Mouse (Mus musculus): ENCODE results near the gene Gm10097. TPM values are rescaled to one million over a fixed set of nuclear protein-coding genes. Genes with fewer than 3 reads are reported as not detected.

Gm10097 gene
- total RNA-seq, 1 experiment: not detected

- no peaks in the 10 kb centered on the region for H3K4me1 ChIP-seq (ENCODE audit: control insufficient read depth in 2 of 2, insufficient read depth in 2 of 2, low read length in 2 of 2, poor library complexity in 1 of 2)
- H3K9ac ChIP-seq (ENCODE audit: insufficient read depth, low read depth, low read length, poor library complexity, severe bottlenecking): no peak overlapping the region
- in situ Hi-C loops (cut with MboI; ENCODE audit: low sequenced_read_pairs in 2 of 2, unreplicated experiment in 2 of 2): no loop called here
- no peaks in the 10 kb centered on the region for H3K36me3 ChIP-seq (ENCODE audit: control insufficient read depth, insufficient read depth, low read length, poor library complexity, severe bottlenecking)
- TF ChIP-seq ZNF384 (IDR thresholded peaks at IDR 0.05; ENCODE audit: low read depth, low read length) (no peak), MAFK (IDR thresholded peaks at IDR 0.05; ENCODE audit: insufficient read depth, low read depth, low read length) (no peak)
- no peaks in the 10 kb centered on the region; the same call in 1 of the 2 replicates for H3K9me3 ChIP-seq (ENCODE audit: control insufficient read depth, insufficient read depth, low read depth, low read length)
- no peak overlapping the region for H3K4me3 ChIP-seq (ENCODE audit: insufficient read depth in 1 of 2, low read depth in 1 of 2, low read length in 2 of 2, poor library complexity in 1 of 2, severe bottlenecking in 1 of 2)
- DNase-seq (ENCODE audit: low read depth, low spot score): no peak
- H3K27ac ChIP-seq (ENCODE audit: insufficient read depth, low read depth, low read length, poor library complexity, severe bottlenecking): no peak overlapping the region
Measured at GRCm38 (mm10) chr10:5029161-5029560, 39.8 kb upstream of the Gm10097 start.

GRCm38 (mm10) chr10:5029883-5030282 lies 39.1 kb upstream of the Gm10097 start:
- TF ChIP-seq MAFK (IDR thresholded peaks at IDR 0.05; ENCODE audit: insufficient read depth, low read depth, low read length) (no peak), ZNF384 (IDR thresholded peaks at IDR 0.05; ENCODE audit: low read depth, low read length) (no peak), HCFC1 (IDR thresholded peaks at IDR 0.05; ENCODE audit: borderline replicate concordance, insufficient read depth, low read length) (no peak), ZC3H11A (IDR thresholded peaks at IDR 0.05; ENCODE audit: borderline replicate concordance, low read depth, low read length) (no peak), CHD2 (IDR thresholded peaks at IDR 0.05; ENCODE audit: low read depth, low read length) (no peak)
- no peak overlapping the region for H3K27ac ChIP-seq (ENCODE audit: insufficient read depth, low read depth, low read length, poor library complexity, severe bottlenecking)
- H3K4me3 ChIP-seq (ENCODE audit: insufficient read depth in 1 of 2, low read depth in 1 of 2, low read length in 2 of 2, poor library complexity in 1 of 2, severe bottlenecking in 1 of 2): no peak overlapping the region
- in situ Hi-C loops (cut with MboI; ENCODE audit: low sequenced_read_pairs in 2 of 2, unreplicated experiment in 2 of 2): no loop called here
- no peaks in the 10 kb centered on the region; the same call in 1 of the 2 replicates for H3K9me3 ChIP-seq (ENCODE audit: control insufficient read depth, insufficient read depth, low read depth, low read length)
- no peak for DNase-seq (ENCODE audit: low read depth, low spot score)
- H3K4me1 ChIP-seq (ENCODE audit: control insufficient read depth in 2 of 2, insufficient read depth in 2 of 2, low read length in 2 of 2, poor library complexity in 1 of 2): no peaks in the 10 kb centered on the region
- no peaks in the 10 kb centered on the region for H3K36me3 ChIP-seq (ENCODE audit: control insufficient read depth, insufficient read depth, low read length, poor library complexity, severe bottlenecking)
- no peak overlapping the region for H3K9ac ChIP-seq (ENCODE audit: insufficient read depth, low read depth, low read length, poor library complexity, severe bottlenecking)

GRCm38 (mm10) chr10:5032192-5033048 lies 36.6 kb upstream of the Gm10097 start:
- H3K4me1 ChIP-seq (ENCODE audit: control insufficient read depth in 2 of 2, insufficient read depth in 2 of 2, low read length in 2 of 2, poor library complexity in 1 of 2): no peaks in the 10 kb centered on the region
- H3K27ac ChIP-seq (ENCODE audit: insufficient read depth, low read depth, low read length, poor library complexity, severe bottlenecking): no peak overlapping the region
- H3K9me3 ChIP-seq (ENCODE audit: control insufficient read depth, insufficient read depth, low read depth, low read length): no peaks in the 10 kb centered on the region; the same call in 1 of the 2 replicates
- in situ Hi-C loops (cut with MboI; ENCODE audit: low sequenced_read_pairs in 2 of 2, unreplicated experiment in 2 of 2): no loop called here
- TF ChIP-seq ZC3H11A (IDR thresholded peaks at IDR 0.05; ENCODE audit: borderline replicate concordance, low read depth, low read length): no peak
- TF ChIP-seq HCFC1 (IDR thresholded peaks at IDR 0.05; ENCODE audit: borderline replicate concordance, insufficient read depth, low read length): no peak
- TF ChIP-seq MAFK (IDR thresholded peaks at IDR 0.05; ENCODE audit: insufficient read depth, low read depth, low read length): no peak
- TF ChIP-seq ZNF384 (IDR thresholded peaks at IDR 0.05; ENCODE audit: low read depth, low read length): no peak
- TF ChIP-seq CHD2 (IDR thresholded peaks at IDR 0.05; ENCODE audit: low read depth, low read length): no peak
- no peak overlapping the region for H3K4me3 ChIP-seq (ENCODE audit: insufficient read depth in 1 of 2, low read depth in 1 of 2, low read length in 2 of 2, poor library complexity in 1 of 2, severe bottlenecking in 1 of 2)
- no peaks in the 10 kb centered on the region for H3K36me3 ChIP-seq (ENCODE audit: control insufficient read depth, insufficient read depth, low read length, poor library complexity, severe bottlenecking)
- H3K9ac ChIP-seq (ENCODE audit: insufficient read depth, low read depth, low read length, poor library complexity, severe bottlenecking): no peak overlapping the region
- DNase-seq (ENCODE audit: low read depth, low spot score): no peak

GRCm38 (mm10) chr10:5041254-5041653 lies 27.7 kb upstream of the Gm10097 start:
- Histone ChIP-seq H3K4me1 (ENCODE audit: control insufficient read depth in 2 of 2, insufficient read depth in 2 of 2, low read length in 2 of 2, poor library complexity in 1 of 2) (no peaks in the 10 kb centered on the region), H3K9ac (ENCODE audit: insufficient read depth, low read depth, low read length, poor library complexity, severe bottlenecking) (no peak overlapping the region), H3K9me3 (ENCODE audit: control insufficient read depth, insufficient read depth, low read depth, low read length) (no peaks in the 10 kb centered on the region), H3K4me3 (ENCODE audit: insufficient read depth in 1 of 2, low read depth in 1 of 2, low read length in 2 of 2, poor library complexity in 1 of 2, severe bottlenecking in 1 of 2) (no peak overlapping the region), H3K27ac (ENCODE audit: insufficient read depth, low read depth, low read length, poor library complexity, severe bottlenecking) (no peak overlapping the region), H3K36me3 (ENCODE audit: control insufficient read depth, insufficient read depth, low read length, poor library complexity, severe bottlenecking) (no peaks in the 10 kb centered on the region)
- in situ Hi-C loops (cut with MboI; ENCODE audit: low sequenced_read_pairs in 2 of 2, unreplicated experiment in 2 of 2): no loop called here
- no peak for DNase-seq (ENCODE audit: low read depth, low spot score)
- TF ChIP-seq MAFK (IDR thresholded peaks at IDR 0.05; ENCODE audit: insufficient read depth, low read depth, low read length) (no peak), CHD2 (IDR thresholded peaks at IDR 0.05; ENCODE audit: low read depth, low read length) (no peak), ZC3H11A (IDR thresholded peaks at IDR 0.05; ENCODE audit: borderline replicate concordance, low read depth, low read length) (no peak), HCFC1 (IDR thresholded peaks at IDR 0.05; ENCODE audit: borderline replicate concordance, insufficient read depth, low read length) (no peak), ZNF384 (IDR thresholded peaks at IDR 0.05; ENCODE audit: low read depth, low read length) (no peak)
